Mouse (Mus musculus) olfactory bulb, adult 2 months (tissue): ENCODE results near the gene Prrg2. TPM values are rescaled to one million over a fixed set of nuclear protein-coding genes. Genes with fewer than 3 reads are reported as not detected.

Experiments used
- H3K27ac ChIP-seq: fragments of 200-500 bp; 2 replicates; pipeline ENCODE4 v1.5.1; 2012; ENCODE audit warnings: low read depth, low read length; ENCODE audit not compliant: insufficient read depth
- H3K4me1 ChIP-seq: fragments of 200-500 bp; 2 replicates; pipeline ENCODE4 v1.6.1; 2012; ENCODE audit warnings: low read length; ENCODE audit not compliant: control insufficient read depth, insufficient read depth
- H3K4me3 ChIP-seq: fragments of 200-500 bp; 2 replicates; pipeline ENCODE4 v1.5.1; 2012; ENCODE audit warnings: mild to moderate bottlenecking, low read depth, low read length, moderate library complexity; ENCODE audit not compliant: insufficient read depth
- CTCF ChIP-seq: fragments of 200-500 bp; IDR thresholded peaks from 2 replicates; pipeline ENCODE4 v1.5.1; 2012; ENCODE audit warnings: low read depth, mild to moderate bottlenecking, low read length, moderate library complexity; ENCODE audit not compliant: insufficient read depth
- POLR2A ChIP-seq: fragments of 200-500 bp; IDR thresholded peaks from 2 replicates; pipeline ENCODE4 v1.6.1; 2012; ENCODE audit warnings: mild to moderate bottlenecking, low read depth, low read length, moderate library complexity; ENCODE audit not compliant: insufficient read depth
- whole genome bisulfite sequencing: fragments of 180-500 bp; shearing (Covaris S2); methylation state at CpG from one replicate; pipeline ENCODE4 v1.1.7; 2018; 5-methylcytosine and 5-hydroxymethylcytosine counted together
- polyA plus RNA-seq: library from polyadenylated mRNA; stranded (reverse); fragments of >200 nt; gene quantifications from 2 replicates; pipeline ENCODE4 v1.2.4, GENCODE M21; 2012; ENCODE audit warnings: low replicate concordance; ENCODE audit not compliant: missing spikeins, insufficient read depth, insufficient read length

Prrg2 gene
- polyA plus RNA-seq, 1 experiment: not detected

GRCm38 (mm10) chr7:45069671-45070070 is 7.2 kb upstream of the Prrg2 start:
- 80% methylated on average over 2 of the region's 2 CpGs for WGBS
- H3K4me1 ChIP-seq: no peaks in the 10 kb centered on the region; the same call in 1 of the 2 replicates
- no peak for TF ChIP-seq CTCF
- no peak for TF ChIP-seq POLR2A
- H3K27ac ChIP-seq: no peak overlapping the region
- no peak overlapping the region for H3K4me3 ChIP-seq

- Histone ChIP-seq H3K4me3 (no peak overlapping the region), H3K4me1 (peaks cover 1% of the 10 kb centered on the region; the same call in 1 of the 2 replicates), H3K27ac (no peak overlapping the region)
- TF ChIP-seq POLR2A (no peak), CTCF (0 out of 2 replicates have a peak, but pooled peaks have one; percentile 15)
- WGBS: 27% methylated on average over 5 of the region's 5 CpGs
Observed at GRCm38 (mm10) chr7:45068000-45068318, 5.5 kb upstream of the Prrg2 start.

- 77% methylated on average over 4 of the region's 4 CpGs for WGBS
- Histone ChIP-seq H3K27ac (no peak overlapping the region), H3K4me1 (peaks cover 2% of the 10 kb centered on the region; the same call in 1 of the 2 replicates), H3K4me3 (no peak overlapping the region)
- TF ChIP-seq POLR2A (no peak), CTCF (0 out of 2 replicates have a peak, but pooled peaks have one; percentile 31)
Observed at GRCm38 (mm10) chr7:45067190-45067999, 4.9 kb upstream of the Prrg2 start.

- TF ChIP-seq POLR2A (no peak), CTCF (no peak)
- 18% methylated on average over 11 of the region's 11 CpGs for WGBS
- no peak overlapping the region for H3K27ac ChIP-seq
- H3K4me1 ChIP-seq: peaks cover 15% of the 10 kb centered on the region
- H3K4me3 ChIP-seq: no peak overlapping the region
Observed at GRCm38 (mm10) chr7:45061532-45062075, 873 bp downstream of the Prrg2 start.

GRCm38 (mm10) chr7:45060632-45061122 is 1.8 kb downstream of the Prrg2 start:
- H3K4me1 ChIP-seq: peaks cover 15% of the 10 kb centered on the region
- WGBS: 91% methylated on average over 6 of the region's 6 CpGs
- H3K4me3 ChIP-seq: no peak overlapping the region
- TF ChIP-seq POLR2A (no peak), CTCF (no peak)
- H3K27ac ChIP-seq: no peak overlapping the region

GRCm38 (mm10) chr7:45058607-45059571 is 3.6 kb downstream of the Prrg2 start:
- Histone ChIP-seq H3K4me3 (no peak overlapping the region), H3K27ac (no peak overlapping the region), H3K4me1 (peaks cover 16% of the 10 kb centered on the region)
- 77% methylated on average over 10 of the region's 10 CpGs for WGBS
- no peak for TF ChIP-seq POLR2A
- no peak for TF ChIP-seq CTCF

GRCm38 (mm10) chr7:45056972-45057348 is 5.5 kb downstream of the Prrg2 start:
- Histone ChIP-seq H3K4me1 (peaks cover 19% of the 10 kb centered on the region), H3K4me3 (no peak overlapping the region), H3K27ac (no peak overlapping the region)
- TF ChIP-seq CTCF (no peak), POLR2A (no peak)

- H3K4me1 ChIP-seq: peaks cover 21% of the 10 kb centered on the region
- WGBS: 74% methylated on average over 14 of the region's 14 CpGs
- TF ChIP-seq POLR2A: no peak
- TF ChIP-seq CTCF: no peak
- H3K4me3 ChIP-seq: no peak overlapping the region
- H3K27ac ChIP-seq: no peak overlapping the region
Observed at GRCm38 (mm10) chr7:45056329-45056971, 6.0 kb downstream of the Prrg2 start.
